Mouse (Mus musculus) cortical plate, adult 2 months (tissue): ENCODE results near the gene Hadhb.

Experiments
- CTCF ChIP-seq: fragments of 200-500 bp; IDR thresholded peaks from 2 replicates; pipeline ENCODE4 v1.5.1; 2011; ENCODE audit warnings: mild to moderate bottlenecking, control low read depth, low read length; ENCODE audit not compliant: insufficient read depth; ENCODE audit errors: extremely low read depth
- POLR2A ChIP-seq: fragments of 200-500 bp; IDR thresholded peaks from 2 replicates; pipeline ENCODE4 v1.6.1; 2011; ENCODE audit warnings: mild to moderate bottlenecking, low read length, control low read depth; ENCODE audit not compliant: insufficient read depth; ENCODE audit errors: extremely low read depth

DNA sequence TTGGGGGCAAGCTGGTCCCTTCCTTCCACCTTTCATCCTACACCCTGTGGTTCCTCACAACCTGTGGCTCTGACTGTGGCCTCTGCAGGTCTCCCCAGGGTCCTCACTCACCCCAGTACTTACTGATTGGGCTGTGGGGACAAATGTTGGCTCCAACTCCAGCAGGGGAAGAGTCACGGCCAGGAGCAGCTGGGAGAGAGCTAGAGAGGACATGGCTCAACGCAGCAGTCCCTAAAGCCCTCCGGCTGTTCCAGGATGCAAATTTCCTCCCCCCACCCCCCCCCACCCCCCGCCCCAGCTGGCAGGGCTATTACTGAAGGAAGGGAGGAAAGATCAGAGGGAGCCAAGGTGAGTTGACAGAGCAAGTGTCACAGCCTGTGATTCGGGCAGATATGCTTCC is 50.4 kb downstream of the Hadhb start, which contains the start of gene Adgrf3:
- TF ChIP-seq POLR2A (no peak), CTCF (no peak)
